Mouse (Mus musculus): ENCODE measurements around the gene Slc25a23.
A peak's percentile ranks its signal among the peaks of the same experiment; 100 is the strongest.

Slc25a23 gene

DNA sequence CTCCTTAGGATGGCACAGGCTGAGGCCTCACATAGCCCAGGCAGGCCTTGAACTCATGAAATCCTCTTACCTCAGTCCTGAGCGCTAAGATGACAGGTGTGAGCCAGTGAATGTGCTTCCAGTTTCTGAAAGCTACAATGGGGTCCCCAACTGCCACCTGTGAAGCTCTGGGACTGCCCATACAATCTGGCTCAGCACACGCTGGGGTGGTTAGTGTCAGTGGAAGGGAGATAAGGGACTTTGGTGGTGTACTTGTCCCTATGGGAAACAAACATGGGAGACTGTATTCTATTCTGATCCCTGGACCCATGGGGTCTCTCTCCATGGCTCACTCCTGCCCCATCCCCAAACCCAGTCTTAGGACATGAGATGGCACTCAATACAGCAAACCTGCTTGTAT, 40.0 kb downstream of the Slc25a23 start:
- DNase-seq (ENCODE audit: low spot score in 2 of 2), result no peak

DNA sequence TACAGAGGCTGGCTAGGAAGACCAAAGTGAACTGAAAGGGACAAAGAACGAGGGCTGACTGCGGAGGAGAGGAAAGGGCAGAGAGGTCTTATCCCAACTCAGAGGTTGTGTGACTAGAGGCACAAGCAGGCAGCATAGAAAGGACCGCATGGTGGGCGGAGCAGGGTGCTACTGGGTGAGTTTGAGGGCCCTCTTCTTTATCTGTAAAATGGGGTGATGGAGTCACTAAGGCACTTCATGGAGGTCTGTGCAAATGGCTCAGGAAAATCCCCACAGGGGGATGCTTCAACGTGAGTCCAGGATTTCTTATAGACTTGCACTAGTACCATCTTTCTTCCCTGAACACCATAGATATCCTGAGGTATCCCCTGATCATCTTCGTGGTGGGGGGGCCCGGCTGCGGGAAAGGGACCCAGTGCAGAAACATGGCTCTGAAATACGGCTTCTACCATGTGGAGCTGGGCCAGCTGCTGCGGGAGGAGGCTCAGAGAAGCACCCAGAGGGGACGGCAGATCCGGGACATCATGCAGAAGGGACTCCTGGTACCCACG, 47.3 kb downstream of the Slc25a23 start:
- no peak for DNase-seq (ENCODE audit: low spot score in 2 of 2)

GRCm38 (mm10) chr17:57011236-57012141, 48.2 kb downstream of the Slc25a23 start, which contains the start of the genes Gtf2f1 and Gm17949:
Gene Gtf2f1, minus strand, starts transcription at chr17:57011288.
Gene Gm17949, plus strand, starts transcription at chr17:57011469.
- DNase-seq (ENCODE audit: low spot score in 2 of 2), result peak; percentile 92 to 93

DNA sequence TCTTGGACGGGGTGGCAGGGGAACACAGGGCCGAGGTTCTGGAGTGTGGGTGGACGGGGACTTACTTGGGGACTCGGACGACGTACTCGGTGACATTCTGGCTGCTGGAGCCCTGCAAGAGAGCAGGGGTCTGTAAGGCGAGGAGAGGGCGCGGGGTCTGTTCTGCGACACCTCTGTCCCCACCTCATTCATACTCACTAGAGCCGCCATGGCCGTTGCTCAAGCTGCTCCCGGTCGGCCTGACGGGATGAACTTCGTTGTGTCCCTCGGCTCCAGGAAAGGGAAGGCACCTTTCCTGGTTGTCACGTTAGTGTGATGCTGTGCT, 48.8 kb downstream of the Slc25a23 start:
- DNase-seq (ENCODE audit: low spot score in 2 of 2), result no peak

DNA sequence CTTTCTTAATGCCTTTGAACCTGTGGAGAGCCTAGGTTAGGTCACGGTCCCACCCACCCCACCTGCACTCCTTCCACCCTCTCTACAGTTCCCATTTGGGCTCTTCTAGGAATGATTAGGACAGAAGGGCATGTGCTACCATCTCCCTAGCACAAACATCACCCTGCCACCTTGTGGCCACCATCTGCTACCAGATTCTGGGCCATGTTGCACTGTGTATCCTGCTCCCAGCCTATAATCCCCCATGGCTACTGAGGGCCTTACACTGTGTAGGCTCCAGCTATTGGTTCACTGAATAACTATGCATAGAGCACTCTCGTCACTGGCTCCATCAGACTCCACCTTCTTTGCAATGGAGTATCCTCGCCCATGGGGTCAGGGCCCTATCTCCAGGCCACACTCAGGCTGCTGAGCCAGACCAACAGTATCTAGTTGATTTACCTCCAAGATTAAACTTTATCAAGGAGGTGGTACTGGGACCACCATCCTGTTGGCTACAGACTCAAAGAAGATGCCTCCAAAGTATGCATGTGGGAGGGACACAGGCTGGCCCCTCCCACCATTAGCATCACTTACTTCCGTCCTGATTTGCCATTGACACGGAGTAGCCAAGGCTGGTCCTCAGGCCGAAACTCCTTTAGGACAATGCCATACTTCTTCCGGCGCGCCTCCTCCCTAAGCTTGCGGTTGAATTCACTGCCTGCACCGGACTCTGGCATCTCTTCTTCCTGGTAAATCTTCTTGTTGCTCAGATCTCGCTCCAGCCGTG, 52.3 kb downstream of the Slc25a23 start:
- DNase-seq (ENCODE audit: low spot score in 2 of 2), result no peak

GRCm38 (mm10) chr17:57003994-57004393, 55.7 kb downstream of the Slc25a23 start:
- DNase-seq (ENCODE audit: low spot score in 2 of 2), result no peak

- DNase-seq (ENCODE audit: low spot score in 2 of 2), result no peak
These were observed 58.4 kb downstream of the Slc25a23 start for GRCm38 (mm10) chr17:57001228-57001627.

- DNase-seq (ENCODE audit: low spot score in 2 of 2), result no peak
These were observed 59.6 kb downstream of the Slc25a23 start, which contains the start of gene Pspn for GRCm38 (mm10) chr17:56999968-57000609. Gene Pspn, minus strand, starts transcription at chr17:57000018.

DNA sequence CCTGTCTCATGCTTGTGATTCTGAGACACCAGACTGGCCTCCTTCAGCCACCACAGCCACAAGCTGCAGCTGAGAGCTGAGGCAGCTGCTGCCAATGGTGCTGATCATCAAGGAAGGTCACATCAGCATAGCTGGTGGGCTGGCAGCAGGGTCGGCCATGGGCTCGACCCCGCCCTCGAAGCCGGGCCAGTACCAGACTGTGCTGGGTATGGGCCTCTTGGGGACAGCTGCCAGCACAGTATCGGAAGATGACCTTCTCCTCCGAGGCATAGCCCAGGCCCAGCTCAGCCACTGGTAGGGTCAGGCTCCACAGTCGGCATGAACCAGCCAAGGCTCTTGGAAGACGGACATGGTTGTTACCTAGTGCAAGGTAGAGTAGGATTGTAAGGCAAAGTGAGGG, 60.2 kb downstream of the Slc25a23 start:
- DNase-seq (ENCODE audit: low spot score in 2 of 2), result no peak

DNA sequence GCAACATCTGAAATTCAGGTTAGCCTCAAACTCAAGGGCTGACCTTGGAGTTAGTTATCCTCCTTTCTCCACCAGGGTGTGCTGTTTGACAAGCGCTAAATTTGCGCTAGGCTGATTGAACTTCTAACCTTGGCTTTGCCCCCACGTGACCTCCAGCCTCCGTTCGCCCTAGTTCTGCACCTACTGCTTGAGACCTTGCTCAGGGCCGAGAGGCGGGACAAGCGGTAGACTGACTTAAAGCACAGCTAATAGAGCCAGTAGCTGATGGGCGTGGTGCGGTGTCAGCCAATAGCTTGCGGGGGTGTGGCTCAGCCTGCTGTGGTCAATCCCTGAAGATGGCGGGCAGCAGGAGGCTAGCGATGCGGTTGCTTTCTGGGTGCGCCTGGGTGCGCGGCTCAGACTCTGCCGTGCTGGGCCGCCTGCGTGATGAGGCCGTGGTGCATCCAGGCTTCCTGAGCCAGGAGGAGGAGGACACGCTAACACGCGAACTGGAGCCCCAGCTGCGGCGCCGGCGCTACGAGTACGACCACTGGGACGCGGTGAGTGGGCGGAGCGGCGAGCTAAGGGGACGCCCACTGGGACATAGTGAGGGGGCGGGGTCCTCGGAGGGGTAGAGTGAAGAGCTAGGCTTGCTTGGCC, 62.5 kb downstream of the Slc25a23 start, which contains the start of gene Alkbh7:
TSS of gene Alkbh7 (plus strand) at position 311 of the 639 bp plus-strand sequence.
- DNase-seq (ENCODE audit: low spot score in 2 of 2), result peak; percentile 93 to 95

- DNase-seq (ENCODE audit: low spot score in 2 of 2), result no peak
These were observed 63.2 kb downstream of the Slc25a23 start for GRCm38 (mm10) chr17:56996506-56996905.

DNA sequence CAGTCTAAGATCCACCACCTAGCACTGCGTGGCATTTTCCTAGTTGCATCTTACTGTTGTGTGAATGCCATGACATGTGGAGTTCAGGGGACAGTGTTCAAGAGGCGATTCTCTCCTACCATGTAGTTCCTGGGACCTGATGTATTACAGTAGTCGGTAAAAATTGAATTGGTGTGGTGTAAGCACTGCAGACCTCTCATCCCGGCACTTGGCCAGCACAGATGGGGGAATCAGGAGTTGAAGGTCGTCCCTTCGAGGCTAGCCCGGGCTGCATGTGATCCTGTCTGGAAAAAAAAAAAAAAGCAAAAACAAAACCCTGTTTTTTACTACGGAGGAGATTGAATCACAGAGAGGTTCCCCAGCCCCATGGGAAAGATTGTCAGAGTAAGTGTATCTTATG, 64.6 kb downstream of the Slc25a23 start:
- DNase-seq (ENCODE audit: low spot score in 2 of 2), result no peak
